Mouse (Mus musculus) ES-Bruce4 (cell line): Measurements from ENCODE around the gene Ube2l3.

ENCODE experiments used
- CTCF ChIP-seq: IDR thresholded peaks from one replicate; pipeline ENCODE4 v1.8.1; 2011; ENCODE audit warnings: low read depth, low read length
- EP300 ChIP-seq: IDR thresholded peaks from 2 replicates; pipeline ENCODE4 v1.6.1; 2011; ENCODE audit warnings: low read depth, low read length; ENCODE audit not compliant: insufficient read depth
- POLR2A ChIP-seq: IDR thresholded peaks from one replicate; pipeline ENCODE4 v1.8.1; 2011; ENCODE audit warnings: low read length; ENCODE audit not compliant: insufficient read depth

GRCm38 (mm10) chr16:17233702-17234498 is 31.5 kb upstream of the Ube2l3 start:
- TF ChIP-seq CTCF (no peak), EP300 (no peak), POLR2A (no peak)
